Comparison of ENCODE assay signal across 9 mouse cellular contexts in genomic region chr19:9026634-9027033, GRCm38 (mm10). TPM values are rescaled to one million over a fixed set of nuclear protein-coding genes. Genes with fewer than 3 reads are reported as not detected.
A peak's percentile ranks its signal among the peaks of the same experiment; 100 is the strongest.
DNase-seq lines count a peak whose midpoint lies in the region; ATAC-seq lines count a peak whose summit lies in the region.
"Had no signal": no experiment of that assay in that cellular context is flagged by ENCODE, and none has a peak within 500 bp of the region (broad histone marks: within the 10 kb centered on the region; RNA-seq: fewer than 3 reads in every experiment).

No protein-coding gene starts in this region.

- no peak overlapping the region for H3K27ac ChIP-seq in kidney, embryonic 16.5 days (ENCODE audit: low read length)
- H3K27ac ChIP-seq in kidney, embryonic 14.5 days (ENCODE audit: low read depth, low read length): no peak overlapping the region

- peak; percentile 69 for ATAC-seq in kidney, embryonic 16.5 days (ENCODE audit: low FRiP score, low TSS enrichment)
- no peak for ATAC-seq in kidney, embryonic 14.5 days (ENCODE audit: low FRiP score, low TSS enrichment)

- 69% methylated on average over 4 of the region's 4 CpGs for WGBS in kidney, embryonic 16.5 days
- 79% methylated on average over 4 of the region's 4 CpGs for WGBS in kidney, embryonic 14.5 days

- DNase-seq in adrenal gland, postnatal 14 days: peak; percentile 57
- DNase-seq in adrenal gland, postnatal 25 days: no peak
- peak; percentile 75 for DNase-seq in MN1 (ENCODE audit: low spot score)
- DNase-seq in kidney, postnatal 25 days: peak; percentile 23 to 46
- no peak for DNase-seq in frontal cortex, postnatal 14 days (ENCODE audit: low spot score in 2 of 2)
- no peak for DNase-seq in heart, adult 18-20 months
- DNase-seq: lung, postnatal 14 days had no signal

- H3K36me3 ChIP-seq in kidney, embryonic 16.5 days (ENCODE audit: insufficient read depth, low read length): no peaks in the 10 kb centered on the region
- no peaks in the 10 kb centered on the region for H3K36me3 ChIP-seq in kidney, embryonic 14.5 days (ENCODE audit: control insufficient read depth, insufficient read depth, low read length)

- H3K4me3 ChIP-seq in kidney, embryonic 16.5 days (ENCODE audit: low read length): no peak overlapping the region
- H3K4me3 ChIP-seq in kidney, embryonic 14.5 days (ENCODE audit: low read length): no peak overlapping the region

- no peaks in the 10 kb centered on the region for H3K4me1 ChIP-seq in kidney, embryonic 16.5 days (ENCODE audit: insufficient read depth, low read length)
- no peaks in the 10 kb centered on the region for H3K4me1 ChIP-seq in kidney, embryonic 14.5 days (ENCODE audit: control insufficient read depth, insufficient read depth, low read length)

- H3K4me2 ChIP-seq in kidney, embryonic 16.5 days (replicated peaks; ENCODE audit: low read depth, low read length): no peak overlapping the region
- H3K4me2 ChIP-seq in kidney, embryonic 14.5 days (replicated peaks; ENCODE audit: low read depth, low read length): no peak overlapping the region

- H3K9me3 ChIP-seq in kidney, embryonic 16.5 days (ENCODE audit: low read length): no peaks in the 10 kb centered on the region
- no peaks in the 10 kb centered on the region for H3K9me3 ChIP-seq in kidney, embryonic 14.5 days (ENCODE audit: control insufficient read depth, low read length)

- no peak overlapping the region for H3K9ac ChIP-seq in kidney, embryonic 16.5 days (replicated peaks; ENCODE audit: low read length)
- no peak overlapping the region for H3K9ac ChIP-seq in kidney, embryonic 14.5 days (ENCODE audit: low read depth, low read length)

- H3K27me3 ChIP-seq in kidney, embryonic 16.5 days (ENCODE audit: insufficient read depth, low read length): no peaks in the 10 kb centered on the region
- H3K27me3 ChIP-seq in kidney, embryonic 14.5 days (ENCODE audit: control insufficient read depth, insufficient read depth, low read length): no peaks in the 10 kb centered on the region

RNA-seq across cellular contexts. Expression of gene Ahnak, which starts 37.5 kb away (rescaled TPM):
- 157 and 186 TPM in 2 replicates for total RNA-seq in adrenal gland, postnatal 14 days (2021)
- 93.0 and 106 TPM in 2 replicates for total RNA-seq in adrenal gland, postnatal 25 days (2021)
- 14.0 and 14.4 TPM in 2 replicates for polyA plus RNA-seq in kidney, embryonic 16.5 days (2015; fragmentation: Nextera tagmentation; extraction: Ambion mirVana)
- polyA plus RNA-seq in kidney, embryonic 14.5 days (2014; fragmentation: Nextera tagmentation; extraction: Ambion mirVana): 7.0 and 10.0 TPM in 2 replicates
- total RNA-seq in heart, adult 18-20 months (2021): 100 to 1,000 TPM; 341 to 356 TPM

RNA-seq across cellular contexts. Expression of gene Eef1g, which starts 59.8 kb away (rescaled TPM):
- total RNA-seq in adrenal gland, postnatal 14 days (2021): 355 and 413 TPM in 2 replicates
- total RNA-seq in adrenal gland, postnatal 25 days (2021): 327 and 416 TPM in 2 replicates
- polyA plus RNA-seq in kidney, embryonic 16.5 days (2015; fragmentation: Nextera tagmentation; extraction: Ambion mirVana): 436 and 455 TPM in 2 replicates
- 479 and 516 TPM in 2 replicates for polyA plus RNA-seq in kidney, embryonic 14.5 days (2014; fragmentation: Nextera tagmentation; extraction: Ambion mirVana)
- total RNA-seq in heart, adult 18-20 months (2021): 100 to 1,000 TPM; 239 to 257 TPM

Comparison
In these comparisons a context has a peak if more than half of its experiments do, and no peak if none do; other contexts are left out.
1. DNase-seq: peak in adrenal gland, postnatal 14 days (single experiment), MN1 (single experiment) and kidney, postnatal 25 days (2 of 2); none in adrenal gland, postnatal 25 days (single experiment), frontal cortex, postnatal 14 days (0 of 2) and heart, adult 18-20 months (0 of 2).